Mouse (Mus musculus) spleen, postnatal 10 days (tissue): ENCODE measurements around the gene Cd82.
A peak's percentile ranks its signal among the peaks of the same experiment; 100 is the strongest.

Source experiments
- DNase-seq, 2 experiments: peaks; one replicate each; pipeline ENCODE4 v3.0.0; 2021 to 2022; ENCODE audit warnings: low spot score in 2 of 2

Gene Cd82

GRCm38 (mm10) chr2:93462760-93463159 is at the start of gene Cd82:
Gene Cd82, minus strand, starts transcription at chr2:93463140.
- DNase-seq: peak in 1 of 2 experiments; percentile 82

GRCm38 (mm10) chr2:93512130-93512529 is 49.2 kb upstream of the Cd82 start:
- no peak for DNase-seq

- DNase-seq: no peak
These were observed 47.9 kb upstream of the Cd82 start for GRCm38 (mm10) chr2:93510839-93511238.

- DNase-seq: no peak
These were observed 47.1 kb upstream of the Cd82 start for GRCm38 (mm10) chr2:93509777-93510750.

GRCm38 (mm10) chr2:93505091-93505490 is 42.2 kb upstream of the Cd82 start:
- no peak for DNase-seq

- DNase-seq: no peak
These were observed 40.4 kb upstream of the Cd82 start for GRCm38 (mm10) chr2:93503353-93503752.

- DNase-seq: no peak
These were observed 38.4 kb upstream of the Cd82 start for GRCm38 (mm10) chr2:93501303-93501702.

GRCm38 (mm10) chr2:93497221-93497620 is 34.3 kb upstream of the Cd82 start:
- no peak for DNase-seq

- DNase-seq: no peak
These were observed 32.2 kb upstream of the Cd82 start for GRCm38 (mm10) chr2:93495170-93495569.

- no peak for DNase-seq
These were observed 30.6 kb upstream of the Cd82 start for GRCm38 (mm10) chr2:93493541-93493940.

- DNase-seq: no peak
These were observed 27.6 kb upstream of the Cd82 start for GRCm38 (mm10) chr2:93490516-93490915.

- DNase-seq: no peak
These were observed 26.1 kb upstream of the Cd82 start for GRCm38 (mm10) chr2:93488911-93489587.

- no peak for DNase-seq
These were observed 22.5 kb upstream of the Cd82 start for GRCm38 (mm10) chr2:93485459-93485858.

GRCm38 (mm10) chr2:93482036-93482644 is 19.2 kb upstream of the Cd82 start:
- no peak for DNase-seq

GRCm38 (mm10) chr2:93478744-93479143 is 15.8 kb upstream of the Cd82 start:
- DNase-seq: no peak

GRCm38 (mm10) chr2:93477519-93477918 is 14.6 kb upstream of the Cd82 start:
- DNase-seq: peak; percentile 58 to 80

- no peak for DNase-seq
These were observed 13.5 kb upstream of the Cd82 start for GRCm38 (mm10) chr2:93476487-93476886.

- peak; percentile 72 to 88 for DNase-seq
These were observed 12.1 kb upstream of the Cd82 start for GRCm38 (mm10) chr2:93475040-93475439.

- DNase-seq: no peak
These were observed 11.0 kb upstream of the Cd82 start for GRCm38 (mm10) chr2:93473915-93474314.

- DNase-seq: peak; percentile 84 to 88
These were observed 8.1 kb upstream of the Cd82 start for GRCm38 (mm10) chr2:93470849-93471576.

GRCm38 (mm10) chr2:93470127-93470526 is 7.2 kb upstream of the Cd82 start:
- peak; percentile 59 to 71 for DNase-seq

- DNase-seq: peak; percentile 53 to 74
These were observed 6.2 kb upstream of the Cd82 start for GRCm38 (mm10) chr2:93469118-93469517.
